Mouse (Mus musculus): ENCODE results near the gene Vwa5b1.

Gene Vwa5b1

GRCm38 (mm10) chr4:138524769-138525168 is 110.9 kb downstream of the Vwa5b1 start:
- no peak for DNase-seq

- DNase-seq: no peak
Measured at GRCm38 (mm10) chr4:138523775-138524174, 111.9 kb downstream of the Vwa5b1 start.

DNA sequence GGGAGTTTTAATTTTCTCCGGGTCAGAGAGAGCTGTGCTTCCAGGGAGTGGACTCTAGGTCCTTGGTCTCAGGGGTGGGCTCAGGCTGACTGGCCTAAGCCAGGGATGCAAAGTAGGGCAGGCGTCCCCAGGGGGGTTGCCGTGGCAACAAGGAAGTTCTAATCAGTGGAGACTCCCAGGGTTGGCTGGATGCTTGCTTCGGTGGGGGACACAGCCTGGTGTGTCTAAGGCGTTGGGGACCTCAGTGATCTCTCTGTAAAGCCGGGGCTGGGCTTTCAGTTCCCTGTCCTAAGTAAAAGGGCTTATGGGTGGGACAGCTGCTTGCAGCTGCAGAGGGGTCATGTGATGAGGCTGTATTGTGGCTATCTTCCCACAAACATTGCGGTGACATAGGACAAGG is 113.4 kb downstream of the Vwa5b1 start:
- DNase-seq: no peak

DNA sequence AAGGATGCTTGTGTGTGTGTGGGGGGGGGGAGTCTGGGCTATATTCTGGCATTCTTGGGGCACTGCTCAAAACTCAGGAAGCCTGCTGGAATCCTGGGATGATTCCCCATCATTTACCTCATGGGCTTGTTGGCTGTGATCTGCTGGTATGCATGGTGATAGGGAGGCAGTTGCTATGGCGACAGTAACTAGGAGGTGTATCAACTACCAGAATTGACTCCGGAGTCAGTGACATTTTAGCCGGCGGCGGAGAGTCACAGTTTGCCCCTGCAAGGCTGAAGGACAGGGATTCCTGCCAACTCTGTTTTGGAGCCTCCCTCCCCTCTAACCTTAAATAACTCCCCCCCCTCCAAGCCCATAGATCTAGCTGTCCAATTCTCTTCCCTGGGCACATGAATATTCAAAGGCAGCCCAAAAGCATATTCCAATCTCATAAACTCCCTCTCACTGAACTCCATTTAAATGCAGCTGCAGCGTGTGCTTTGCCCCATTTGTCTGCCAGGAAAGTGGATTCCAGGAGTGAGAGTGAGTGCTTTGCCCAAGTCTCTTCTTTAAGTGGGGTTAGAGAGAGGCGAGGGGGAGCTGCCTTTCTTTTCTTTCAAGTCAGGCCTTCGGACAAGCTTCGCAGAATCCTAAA is 118.4 kb downstream of the Vwa5b1 start:
- no peak for DNase-seq

DNA sequence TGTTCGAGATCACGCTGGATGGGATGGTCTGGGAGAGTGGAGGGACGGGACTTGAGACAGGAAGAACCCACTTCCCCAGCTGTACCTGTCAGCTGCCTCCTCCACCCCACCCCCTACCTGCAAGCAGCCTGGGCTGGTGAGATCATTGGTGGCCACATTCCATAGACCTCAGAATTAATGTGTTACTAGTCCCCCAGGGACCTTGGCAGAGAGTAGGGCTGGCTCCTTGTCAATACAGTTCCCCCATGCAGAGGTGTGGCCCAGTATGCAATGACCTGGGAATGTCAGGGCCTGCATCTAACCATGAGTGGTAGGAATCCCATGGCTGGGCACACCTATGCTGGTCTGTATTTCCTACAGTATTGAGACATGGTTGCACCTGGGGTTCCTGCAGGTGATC is 119.2 kb downstream of the Vwa5b1 start:
- no peak for DNase-seq
